Mouse (Mus musculus) naive thymus-derived CD4-positive, alpha-beta T cell, adult 2 months (primary cell): ENCODE measurements at regions not wholly inside any gene's neighbourhood (a gene's known extent, or its start where the extent isn't known, plus 50 kb on each side); places are given as distances from the start of the nearest gene placed in this dataset.

Experiments used
- DNase-seq: peaks from one replicate; pipeline ENCODE4 v3.0.0-alpha.2; 2011; ENCODE audit warnings: low read depth

DNA sequence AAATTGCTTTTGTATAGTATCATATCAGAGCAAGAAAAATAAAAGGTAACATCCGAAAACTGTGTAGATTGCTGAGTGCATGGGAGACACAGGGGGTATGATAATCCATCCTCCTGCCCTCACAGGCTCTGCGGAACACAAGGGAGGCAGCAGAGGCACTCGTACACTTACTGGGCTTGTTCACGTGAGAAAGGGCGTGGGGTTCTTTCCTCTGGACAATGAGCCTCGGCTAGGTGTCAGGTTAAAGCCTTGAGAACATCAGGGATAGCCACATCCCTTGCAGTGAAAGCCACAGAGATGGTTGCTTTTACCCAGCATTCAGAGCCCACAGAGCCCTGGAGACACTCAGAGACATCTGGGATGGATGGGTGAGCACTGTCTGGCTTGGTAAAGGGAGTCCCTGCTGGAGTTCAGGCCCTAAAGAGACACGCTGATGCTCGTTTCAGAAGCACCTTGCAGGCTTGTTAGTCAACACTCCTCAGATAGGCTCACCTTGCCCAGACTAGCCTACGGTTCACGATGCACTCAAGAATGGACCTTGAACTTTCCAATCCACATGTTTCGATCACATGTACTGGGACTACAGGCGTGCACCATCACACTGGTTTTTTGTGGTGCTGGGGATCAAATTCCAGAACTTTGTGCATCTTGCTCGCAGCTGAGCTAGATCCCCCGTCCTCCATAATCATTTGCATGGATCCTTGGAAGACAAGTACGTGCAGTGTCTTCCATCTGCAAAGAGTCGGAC is 83.5 kb upstream of the Spin1 start:
- DNase-seq = no peak

DNA sequence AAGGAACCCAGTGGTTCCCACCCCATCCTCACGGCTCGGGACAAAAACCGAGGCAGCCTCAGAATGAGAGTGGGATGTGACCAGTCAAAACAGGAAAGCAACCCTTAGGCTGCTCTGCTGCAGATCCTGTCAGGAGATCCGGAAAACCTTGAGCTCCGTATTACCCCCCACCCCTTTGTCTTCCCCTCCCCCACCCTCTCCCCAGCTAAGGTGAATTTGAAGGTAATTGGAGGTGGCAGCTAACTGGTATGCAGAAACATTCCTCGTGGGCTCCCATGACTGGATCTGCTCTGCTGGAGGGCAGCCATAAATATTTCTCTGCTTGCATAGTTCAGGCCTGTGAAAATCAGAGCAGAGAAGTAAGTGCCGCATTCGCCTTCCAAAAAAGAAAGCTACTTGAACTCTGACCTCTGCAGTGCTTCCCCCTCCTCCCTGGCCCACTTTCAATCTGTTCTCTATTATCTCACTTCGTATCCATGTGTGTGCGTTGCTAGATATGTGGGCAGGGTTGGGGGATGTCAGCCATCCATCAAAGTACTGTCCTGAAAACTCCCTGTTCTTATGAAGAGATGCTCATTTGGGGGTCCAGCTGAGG is 82.9 kb upstream of the Spin1 start:
- no peak for DNase-seq

DNA sequence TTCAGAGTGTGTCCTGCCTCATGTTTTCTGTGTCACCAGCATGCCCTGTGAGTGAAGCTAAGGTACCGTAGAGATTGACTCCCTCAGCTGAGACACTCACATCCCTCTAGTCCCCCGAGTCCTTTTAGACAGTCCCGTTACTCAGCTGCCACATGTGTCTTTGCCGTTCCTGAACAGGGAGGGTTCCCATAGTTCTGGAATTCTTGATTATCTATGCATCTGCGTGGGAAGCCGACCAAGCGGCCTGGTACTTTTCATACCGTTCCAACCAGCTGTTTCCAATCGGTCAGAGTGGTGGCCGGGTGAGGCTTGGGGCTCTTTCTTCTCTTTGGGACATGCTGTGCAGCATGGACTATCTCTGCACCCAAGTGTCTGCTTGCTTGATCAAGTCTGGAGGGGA is 82.3 kb upstream of the Spin1 start:
- DNase-seq = no peak

DNA sequence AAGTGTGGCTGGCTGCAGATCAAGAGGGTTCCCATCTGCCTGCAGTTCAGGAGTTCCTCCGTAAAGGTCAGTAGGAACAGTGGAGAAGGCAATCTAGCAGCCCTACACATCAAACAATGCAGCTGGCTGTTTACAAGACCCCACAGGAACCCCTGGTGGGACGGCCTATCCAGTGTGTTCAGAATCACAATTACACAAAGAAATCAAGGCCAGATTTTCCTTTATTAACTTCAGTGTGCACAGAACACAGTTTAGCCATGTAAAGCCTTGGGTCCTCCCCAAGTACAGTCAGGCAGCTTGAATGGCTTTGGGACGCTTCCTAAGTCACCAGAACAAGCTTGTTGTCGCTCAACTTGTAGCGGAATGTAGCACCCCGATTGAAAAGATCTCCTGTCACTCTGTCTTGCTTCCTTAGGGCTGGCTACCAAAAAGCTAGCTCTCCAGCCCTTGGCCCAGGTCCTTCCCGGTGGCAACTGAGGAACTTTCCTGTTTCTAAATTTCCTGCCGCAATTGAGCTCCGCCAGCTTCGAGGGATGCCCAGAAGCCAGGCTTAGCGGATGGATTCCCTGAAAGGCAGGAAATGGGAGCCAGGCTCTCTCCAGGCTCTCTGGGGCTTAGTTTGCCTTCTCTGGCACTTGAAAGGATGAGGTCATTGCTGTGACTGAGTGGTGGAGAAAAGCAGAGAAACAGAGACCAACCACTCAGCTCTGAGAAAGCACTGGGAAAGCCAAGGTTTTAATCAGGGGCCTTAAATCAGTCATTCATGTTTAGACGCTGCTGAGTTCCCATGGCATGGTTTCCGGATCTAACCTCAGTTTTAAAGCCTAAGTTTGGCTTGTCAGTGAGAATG is 78.1 kb upstream of the Spin1 start:
- no peak for DNase-seq

DNA sequence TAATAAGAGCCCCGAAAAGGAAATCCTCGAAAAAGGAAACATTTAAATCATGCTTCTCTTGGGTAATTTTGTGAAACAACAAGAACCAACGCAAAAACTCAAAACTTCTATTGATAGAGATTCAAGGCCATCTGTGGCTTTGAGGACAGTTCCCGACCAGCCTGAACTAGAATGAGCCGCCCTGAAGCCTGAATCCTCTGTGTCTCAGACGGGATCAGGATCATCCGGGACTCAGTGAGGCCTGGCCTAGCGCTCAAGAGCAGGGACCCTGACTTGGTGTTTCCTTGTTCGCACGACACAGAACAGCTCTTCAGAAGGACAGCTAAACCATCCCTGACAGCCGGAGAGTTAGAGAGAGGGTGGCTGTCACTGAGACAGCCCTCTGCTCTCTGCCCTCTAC is 77.4 kb upstream of the Spin1 start:
- DNase-seq = no peak

DNA sequence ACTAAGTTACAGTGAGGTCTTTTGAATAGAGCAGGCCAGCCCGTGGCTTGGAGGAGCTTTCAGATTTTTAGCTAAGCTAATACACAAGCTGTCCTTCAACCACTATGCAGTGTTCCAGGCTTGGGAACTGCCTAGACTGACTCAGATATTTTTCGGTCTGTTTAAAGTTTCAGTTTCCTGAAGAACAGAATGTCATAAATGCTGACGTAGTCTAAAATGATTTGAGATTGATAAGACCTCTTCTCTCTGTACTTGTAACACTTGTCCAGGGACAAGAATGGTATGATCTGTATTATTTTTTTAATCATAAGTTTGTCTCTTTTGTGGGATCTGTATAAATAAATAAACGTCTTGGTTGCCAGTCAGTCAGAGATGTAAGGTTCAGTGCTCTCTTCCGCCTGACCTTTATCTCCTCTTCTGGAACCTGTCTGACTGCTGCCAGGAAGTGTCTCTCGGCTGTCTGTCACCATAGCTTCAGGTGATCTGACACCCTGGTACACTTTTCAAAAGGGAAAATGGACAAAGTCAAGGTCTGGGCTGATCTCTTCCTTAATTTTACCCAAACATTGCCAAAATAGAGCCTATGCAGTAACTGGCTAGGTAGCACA is 74.3 kb upstream of the Spin1 start:
- peak; percentile 4 for DNase-seq

DNA sequence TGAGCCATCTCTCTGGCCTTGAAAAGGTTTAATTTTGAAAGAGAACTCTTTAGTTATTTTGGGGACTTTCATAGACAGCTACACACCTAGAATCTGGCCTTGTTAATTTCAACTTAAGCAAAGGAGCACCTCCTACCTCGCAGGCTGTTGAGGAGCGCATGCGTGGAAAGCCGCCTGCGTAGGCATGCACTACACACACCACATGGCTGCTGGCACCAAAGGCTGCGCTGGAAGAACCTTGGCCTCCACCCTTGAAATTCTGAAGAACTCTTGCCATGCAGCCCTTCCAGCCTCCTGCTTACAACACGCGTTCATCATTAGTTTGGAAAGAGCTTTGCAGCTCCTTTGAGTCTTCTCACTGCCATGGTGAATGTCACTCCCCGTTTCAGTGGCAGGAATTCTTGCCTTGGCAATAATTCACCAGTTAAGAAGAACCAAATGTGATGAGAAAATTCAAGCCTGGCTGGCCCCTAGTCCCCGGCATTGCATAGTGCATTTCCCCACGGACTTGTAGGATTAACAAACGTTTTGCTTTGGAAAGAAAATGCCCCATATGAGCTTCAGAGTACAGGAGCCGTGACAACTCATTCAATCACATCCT is 62.7 kb upstream of the Spin1 start:
- DNase-seq = no peak

DNA sequence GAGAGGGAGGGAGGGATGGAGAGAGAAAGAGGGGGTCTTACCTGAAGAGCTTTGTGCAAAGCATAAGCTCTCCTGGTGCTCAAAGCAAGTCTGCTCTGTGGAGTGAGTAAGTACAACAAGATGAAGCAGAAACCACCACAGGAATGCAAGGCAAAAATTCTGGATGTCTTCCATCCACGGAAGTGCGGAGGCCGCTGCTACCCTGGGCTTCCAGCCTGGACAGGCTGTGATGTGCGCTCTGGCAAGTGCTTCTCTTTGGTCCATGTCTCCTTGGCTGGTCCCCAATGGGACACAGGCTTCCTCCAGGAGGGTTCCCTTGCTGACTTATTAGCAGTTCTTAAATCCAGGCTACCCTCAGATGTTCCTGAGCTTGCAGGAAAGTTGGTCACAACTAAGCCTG is 61.7 kb upstream of the Spin1 start:
- no peak for DNase-seq

DNA sequence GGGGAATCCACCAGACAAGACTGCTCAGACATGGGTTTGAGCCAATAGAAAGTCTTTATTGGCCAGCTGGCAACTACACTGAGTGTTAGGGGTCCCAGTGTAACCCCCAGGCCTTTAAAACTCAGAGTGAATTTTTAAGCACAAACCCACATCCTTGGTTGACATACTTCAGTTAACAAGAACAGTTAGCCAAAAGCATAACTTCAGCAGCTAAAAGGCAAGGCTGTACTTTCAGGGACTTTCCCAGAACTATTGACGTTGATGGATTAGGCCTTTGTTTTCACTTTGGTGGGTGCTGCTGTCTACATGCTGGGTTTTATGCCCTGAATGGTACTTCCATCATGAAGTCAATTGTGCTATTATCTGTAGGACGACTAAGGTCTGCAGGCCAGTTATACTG is 59.6 kb upstream of the Spin1 start:
- DNase-seq = no peak

DNA sequence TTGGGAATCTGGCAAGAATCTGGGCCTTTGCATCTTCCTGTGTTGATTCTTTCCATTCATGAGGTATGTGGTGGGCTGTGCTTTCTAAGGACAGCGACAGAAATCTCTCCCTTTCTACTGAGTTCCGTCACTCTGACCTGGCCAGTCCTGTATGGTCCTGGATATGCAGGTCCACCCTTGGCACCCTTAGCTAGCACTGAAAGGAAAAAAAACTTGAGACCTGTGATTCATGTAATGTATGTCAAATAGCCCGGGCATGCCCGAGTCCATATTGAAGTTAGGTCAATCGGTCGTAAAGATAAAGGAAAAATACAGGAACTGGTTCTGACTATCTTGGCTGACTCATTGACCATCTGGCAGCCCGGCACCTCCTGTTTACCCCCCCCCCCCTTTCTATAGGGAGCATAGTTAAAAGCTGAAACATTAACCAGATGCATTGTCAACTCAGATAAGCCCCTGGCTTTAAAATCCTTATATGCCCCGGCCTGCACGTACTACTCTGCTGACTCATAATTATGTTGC is 57.7 kb upstream of the Spin1 start:
- no peak for DNase-seq
